Mouse (Mus musculus) neutrophil, adult 83 days (primary cell): ENCODE data around the gene Sytl5. TPM values are rescaled to one million over a fixed set of nuclear protein-coding genes. Genes with fewer than 3 reads are reported as not detected.

Source experiments
- total RNA-seq, 2 experiments: library from RNA; stranded (reverse); gene quantifications; one replicate each; pipeline ENCODE4 v1.2.4; 2023

Sytl5 gene
- not detected for total RNA-seq

GRCm38 (mm10) chrX:9885322-9885721 lies at the start of gene Sytl5:
Gene Sytl5 (plus strand): TSS chrX:9885622.

DNA sequence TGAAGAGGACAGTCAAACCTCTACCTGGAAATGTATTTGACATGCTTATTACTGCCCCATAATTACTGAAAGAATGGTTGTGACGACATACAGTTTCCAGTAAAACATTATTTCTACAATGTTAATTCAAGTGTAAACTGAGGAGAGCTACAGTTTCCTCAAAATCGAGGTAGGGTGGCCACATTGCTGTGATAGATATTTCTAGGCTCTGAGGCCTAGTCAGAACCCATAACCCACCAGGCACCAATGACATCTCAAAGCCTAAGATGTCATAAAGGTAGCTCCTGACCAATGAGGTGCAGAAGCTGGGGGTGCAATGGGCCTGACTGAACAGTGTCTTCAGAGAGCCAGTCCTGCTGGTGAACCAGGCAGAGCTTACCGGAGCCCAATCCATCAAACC lies 38.8 kb upstream of the Sytl5 start, which contains the start of gene Hypm:
Gene Hypm (plus strand): TSS at position 301 of the 400 bp plus-strand sequence.

GRCm38 (mm10) chrX:9849403-9849802 lies 36.0 kb upstream of the Sytl5 start, which contains the start of gene H2al3:
Gene H2al3 (plus strand): TSS chrX:9849703.

Other genes with a start within 250 kb of the Sytl5 start
- gene Dynlt3, start 222.6 kb upstream of the Sytl5 start, total RNA-seq, result 10 to 100 TPM; 19.7 to 28.4 TPM
- gene Hypm, start 38.7 kb upstream of the Sytl5 start, total RNA-seq, result not detected
- gene H2al3, start 35.9 kb upstream of the Sytl5 start, total RNA-seq, result not detected
- under 1 TPM in 1 of 2 experiments, not detected in 1; 0.18 TPM for gene Srpx, start 232.1 kb downstream of the Sytl5 start, total RNA-seq